24 mouse cellular contexts compared by ENCODE assay signal in the genomic region with DNA sequence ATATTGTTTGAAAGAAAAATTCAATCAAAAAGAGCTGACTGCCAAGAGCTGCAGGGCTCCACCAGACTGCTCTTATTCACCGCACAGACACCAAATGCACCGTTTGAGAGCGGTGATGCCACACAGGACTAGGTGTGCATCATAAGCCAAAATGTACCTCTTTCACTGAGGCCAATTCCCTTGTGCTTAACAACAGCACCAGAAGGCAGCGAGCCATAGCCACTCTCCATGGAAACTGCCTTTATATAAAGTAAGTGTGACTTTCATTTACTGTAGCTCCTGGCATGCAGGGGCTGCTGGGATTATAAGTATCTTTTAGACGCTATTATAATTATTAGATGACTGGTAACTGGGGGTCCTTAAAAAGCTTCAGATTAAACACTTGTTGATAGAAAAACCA.
DNase-seq lines count a peak whose midpoint lies in the region; ATAC-seq and TF ChIP-seq lines count a peak whose summit lies in the region.
"Had no signal": no experiment of that assay in that cellular context is flagged by ENCODE, and none has a peak within 500 bp of the region (broad histone marks: within the 10 kb centered on the region; RNA-seq: fewer than 3 reads in every experiment).

No protein-coding gene starts in this region.

- DNase-seq in forebrain, embryonic 14.5 days (ENCODE audit: low spot score): peak; percentile 8
- DNase-seq in forebrain, embryonic 11.5 days (ENCODE audit: low spot score): no peak
- no peak for DNase-seq in left cerebral cortex, adult 2 months (ENCODE audit: extremely low spot score in 1 of 2, low spot score in 2 of 2)
- DNase-seq in left cerebral cortex, postnatal 4 days: no peak
- peak; percentile 60 for DNase-seq in brain, adult 2 months (ENCODE audit: low read depth, low spot score)
- peak; percentile 60 to 78 for DNase-seq in right cerebral cortex, postnatal 10 days (ENCODE audit: low spot score in 2 of 2)
- no peak for DNase-seq in testis, postnatal 10 days (ENCODE audit: low spot score)
- no peak for DNase-seq in heart, postnatal 4 days
- DNase-seq: adrenal gland, adult 8-10 months; cerebellum, adult 2 months; cerebellum, postnatal 25 days; embryo, embryonic 11 days; gastrocnemius, postnatal 36 days; heart, postnatal 36 days; kidney, adult 9 months; kidney, postnatal 14 days had no signal

- no peak for TF ChIP-seq CTCF in left cerebral cortex, adult 2 months (IDR thresholded peaks at IDR 0.05)

- H3K36me3 ChIP-seq in forebrain, embryonic 14.5 days (ENCODE audit: control insufficient read depth, insufficient read depth, low read length): no peaks in the 10 kb centered on the region
- H3K36me3 ChIP-seq in forebrain, embryonic 11.5 days (ENCODE audit: control insufficient read depth, insufficient read depth, low read length): no peaks in the 10 kb centered on the region
- H3K36me3 ChIP-seq: embryonic facial prominence, embryonic 13.5 days; heart, embryonic 15.5 days; hindbrain, embryonic 15.5 days; intestine, embryonic 15.5 days had no signal

- H3K27me3 ChIP-seq in forebrain, embryonic 14.5 days (replicated peaks; ENCODE audit: control insufficient read depth, insufficient read depth, low read length): no peaks in the 10 kb centered on the region
- H3K27me3 ChIP-seq in forebrain, embryonic 11.5 days (ENCODE audit: control insufficient read depth, insufficient read depth, low read length): no peaks in the 10 kb centered on the region
- H3K27me3 ChIP-seq: embryonic facial prominence, embryonic 13.5 days; forebrain, embryonic 13.5 days; heart, embryonic 15.5 days; hindbrain, embryonic 15.5 days; intestine, embryonic 15.5 days had no signal

- H3K4me3 ChIP-seq in forebrain, embryonic 14.5 days (ENCODE audit: low read depth, low read length): no peak overlapping the region
- H3K4me3 ChIP-seq in forebrain, embryonic 11.5 days (ENCODE audit: low read depth, low read length): no peak overlapping the region
- H3K4me3 ChIP-seq in left cerebral cortex, adult 2 months: no peak overlapping the region
- H3K4me3 ChIP-seq: embryonic facial prominence, embryonic 13.5 days; erythroblast, embryonic 14.5 days; forebrain, embryonic 13.5 days; heart, embryonic 15.5 days; hindbrain, embryonic 15.5 days; intestine, embryonic 15.5 days had no signal

- H3K4me2 ChIP-seq in forebrain, embryonic 14.5 days (ENCODE audit: low read length): no peak overlapping the region
- H3K4me2 ChIP-seq in forebrain, embryonic 11.5 days (ENCODE audit: low read depth, low read length, severe bottlenecking): no peak overlapping the region
- H3K4me2 ChIP-seq: embryonic facial prominence, embryonic 13.5 days; forebrain, embryonic 13.5 days; heart, embryonic 15.5 days; hindbrain, embryonic 15.5 days; intestine, embryonic 15.5 days had no signal

- H3K27ac ChIP-seq in forebrain, embryonic 14.5 days (ENCODE audit: low read depth, low read length): no peak overlapping the region
- H3K27ac ChIP-seq in forebrain, embryonic 11.5 days (ENCODE audit: low read depth, low read length): no peak overlapping the region
- H3K27ac ChIP-seq in left cerebral cortex, adult 2 months: peak overlapping the region; percentile 4; the same call in 1 of the 2 replicates
- H3K27ac ChIP-seq: embryonic facial prominence, embryonic 13.5 days; forebrain, embryonic 13.5 days; heart, embryonic 15.5 days; hindbrain, embryonic 15.5 days; intestine, embryonic 15.5 days; macrophage had no signal

- H3K9ac ChIP-seq in forebrain, embryonic 14.5 days (ENCODE audit: low read length): no peak overlapping the region
- no peak overlapping the region for H3K9ac ChIP-seq in forebrain, embryonic 11.5 days (ENCODE audit: low read length)
- H3K9ac ChIP-seq: embryonic facial prominence, embryonic 13.5 days; forebrain, embryonic 13.5 days; heart, embryonic 15.5 days; hindbrain, embryonic 15.5 days; intestine, embryonic 15.5 days had no signal

- H3K4me1 ChIP-seq in forebrain, embryonic 14.5 days (ENCODE audit: control insufficient read depth, insufficient read depth, low read length): no peaks in the 10 kb centered on the region
- no peaks in the 10 kb centered on the region for H3K4me1 ChIP-seq in forebrain, embryonic 11.5 days (replicated peaks; ENCODE audit: control insufficient read depth, insufficient read depth, low read length)
- H3K4me1 ChIP-seq: embryonic facial prominence, embryonic 13.5 days; forebrain, embryonic 13.5 days; hindbrain, embryonic 15.5 days; intestine, embryonic 15.5 days had no signal

- WGBS in forebrain, embryonic 14.5 days: 80% methylated on average over 5 of the region's 5 CpGs
- WGBS in forebrain, embryonic 11.5 days: 95% methylated on average over 5 of the region's 5 CpGs

- ATAC-seq in forebrain, embryonic 14.5 days: no peak
- ATAC-seq in forebrain, embryonic 11.5 days (replicated peaks; ENCODE audit: low FRiP score): no peak
- ATAC-seq: activated CD4-positive, CD25-positive, alpha-beta regulatory T cell, adult 4 months; forebrain, embryonic 13.5 days; intestine, embryonic 15.5 days had no signal

- H3K9me3 ChIP-seq in forebrain, embryonic 14.5 days (replicated peaks; ENCODE audit: control insufficient read depth, low read length): no peaks in the 10 kb centered on the region
- no peaks in the 10 kb centered on the region for H3K9me3 ChIP-seq in forebrain, embryonic 11.5 days (ENCODE audit: control insufficient read depth, low read length)
- H3K9me3 ChIP-seq: embryonic facial prominence, embryonic 13.5 days; forebrain, embryonic 13.5 days; heart, embryonic 15.5 days; hindbrain, embryonic 15.5 days; intestine, embryonic 15.5 days had no signal

- intact Hi-C loops in left cerebral cortex, adult 2 months (cut with DNase I): no loop called here
- intact Hi-C loops in left cerebral cortex, postnatal 4 days (cut with DNase I): no loop called here

Comparison
In these comparisons a context has a peak if more than half of its experiments do, and no peak if none do; other contexts are left out.
1. DNase-seq: peak in forebrain, embryonic 14.5 days (single experiment), brain, adult 2 months (single experiment) and right cerebral cortex, postnatal 10 days (2 of 2); none in forebrain, embryonic 11.5 days (single experiment), left cerebral cortex, adult 2 months (0 of 2), left cerebral cortex, postnatal 4 days (single experiment), testis, postnatal 10 days (single experiment) and heart, postnatal 4 days (single experiment).